8 mouse cellular contexts compared by ENCODE assay signal in the genomic region with DNA sequence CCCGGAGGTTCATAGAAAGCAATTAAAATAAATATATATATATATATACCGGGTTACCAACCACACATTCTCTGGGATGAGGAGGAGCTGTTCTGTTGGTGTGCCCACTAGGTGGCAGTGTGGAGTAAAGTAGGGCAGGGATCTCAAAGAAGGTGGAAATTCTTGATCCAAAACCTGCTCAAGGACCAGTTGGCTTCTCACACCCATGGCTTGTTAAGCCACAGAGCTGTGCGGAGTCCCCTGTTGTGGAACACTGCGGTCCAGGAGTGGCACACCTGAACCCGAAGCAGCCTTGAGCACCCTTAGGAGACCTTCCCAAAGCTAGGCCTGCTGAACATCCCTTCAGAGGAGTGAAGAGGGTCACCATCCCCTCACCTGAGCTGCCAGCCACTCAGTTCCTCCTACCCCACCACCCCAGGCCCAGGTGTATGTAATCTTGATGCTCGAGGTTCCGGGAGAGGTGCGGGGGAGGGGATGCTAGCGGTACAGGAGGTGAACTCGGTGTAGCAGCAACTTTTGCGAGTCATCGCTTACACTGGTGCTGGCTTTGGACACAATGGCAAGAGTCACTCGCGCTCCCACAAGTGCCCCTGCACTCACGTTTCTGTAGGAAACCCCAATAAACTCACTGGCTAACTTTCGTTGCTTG. TPM values are rescaled to one million over a fixed set of nuclear protein-coding genes. Genes with fewer than 3 reads are reported as not detected.
DNase-seq lines count a peak whose midpoint lies in the region; ATAC-seq and TF ChIP-seq lines count a peak whose summit lies in the region.

No protein-coding gene starts in this region.

- peak; percentile 49 for TF ChIP-seq CTCF in E14TG2a.4 (conservative IDR thresholded peaks at IDR 0.05; ENCODE audit: low read length)

- H3K36me3 ChIP-seq in E14TG2a.4 (ENCODE audit: insufficient read depth, low read length) = no peaks in the 10 kb centered on the region
- H3K36me3 ChIP-seq in heart, embryonic 13.5 days = no peaks in the 10 kb centered on the region

- peaks cover 26% of the 10 kb centered on the region for H3K4me1 ChIP-seq in E14TG2a.4 (replicated peaks; ENCODE audit: low read depth, low read length)
- H3K4me1 ChIP-seq in heart, embryonic 13.5 days = no peaks in the 10 kb centered on the region

- no peak for ATAC-seq in heart, embryonic 13.5 days (ENCODE audit: extremely low read depth, insufficient number of reproducible peaks, low FRiP score, low TSS enrichment)

- peak overlapping the region; percentile 23; the same call in 1 of the 2 replicates for H3K4me3 ChIP-seq in E14TG2a.4 (replicated peaks; ENCODE audit: low read length)
- no peak overlapping the region for H3K4me3 ChIP-seq in heart, embryonic 13.5 days

- H3K27me3 ChIP-seq in E14TG2a.4 (ENCODE audit: insufficient read depth, low read length) = no peaks in the 10 kb centered on the region
- no peaks in the 10 kb centered on the region for H3K27me3 ChIP-seq in heart, embryonic 13.5 days (replicated peaks)

- peak; percentile 53 to 87 for DNase-seq in adrenal gland, adult (ENCODE audit: inconsistent age in 2 of 2, low spot score in 1 of 2)
- DNase-seq in embryo, embryonic 10 days (ENCODE audit: low spot score) = peak; percentile 79
- DNase-seq in layer of hippocampus, postnatal 10 days (ENCODE audit: low spot score in 2 of 2) = peak; percentile 80 to 83
- peak; percentile 87 for DNase-seq in lung, postnatal 14 days
- peak; percentile 66 for DNase-seq in right cerebral cortex, postnatal 25 days
- DNase-seq in urinary bladder, postnatal 25 days (ENCODE audit: low spot score) = peak; percentile 88

- H3K9me3 ChIP-seq in E14TG2a.4 (ENCODE audit: low read length) = peaks cover 42% of the 10 kb centered on the region
- H3K9me3 ChIP-seq in heart, embryonic 13.5 days = no peaks in the 10 kb centered on the region

- H3K9ac ChIP-seq in heart, embryonic 13.5 days = 0 out of 2 replicates have a peak overlapping the region, but pooled peaks have one; percentile 5

- H3K27ac ChIP-seq in heart, embryonic 13.5 days (replicated peaks) = no peak overlapping the region

- no peak overlapping the region for H3K4me2 ChIP-seq in heart, embryonic 13.5 days

- 45% methylated on average over 16 of the region's 16 CpGs for WGBS in heart, embryonic 13.5 days

RNA-seq across cellular contexts. Expression of a gene that starts 51.1 kb away (rescaled TPM):
- polyA plus RNA-seq in heart, embryonic 13.5 days (2015; fragmentation: Nextera tagmentation; extraction: Ambion mirVana) = not detected in 2 replicates
- total RNA-seq in layer of hippocampus, postnatal 10 days (2021) = not detected

RNA-seq across cellular contexts. Expression of a gene that starts 58.0 kb away (rescaled TPM):
- polyA plus RNA-seq in heart, embryonic 13.5 days (2015; fragmentation: Nextera tagmentation; extraction: Ambion mirVana) = not detected in 2 replicates
- total RNA-seq in layer of hippocampus, postnatal 10 days (2021) = not detected

RNA-seq across cellular contexts. Expression of a gene that starts 58.7 kb away (rescaled TPM):
- 50.5 and 53.2 TPM in 2 replicates for polyA plus RNA-seq in heart, embryonic 13.5 days (2015; fragmentation: Nextera tagmentation; extraction: Ambion mirVana)
- 1 to 10 TPM; 8.0 to 9.7 TPM for total RNA-seq in layer of hippocampus, postnatal 10 days (2021)
